Mouse (Mus musculus): ENCODE measurements around the gene Cops7a. TPM values are rescaled to one million over a fixed set of nuclear protein-coding genes. Genes with fewer than 3 reads are reported as not detected.

Gene Cops7a
- polyA plus RNA-seq, 1 experiment from 2014 or later = 112 TPM

- no peaks in the 10 kb centered on the region for H3K27me3 ChIP-seq (ENCODE audit: control insufficient read depth, insufficient read depth, low read length)
- DNase-seq (ENCODE audit: low spot score, missing footprints) (peak; percentile 86), ATAC-seq (ENCODE audit: low FRiP score) (no peak)
- no peak overlapping the region for H3K4me3 ChIP-seq (ENCODE audit: low read depth, low read length)
- 96% methylated on average over 7 of the region's 7 CpGs for WGBS
- H3K4me2 ChIP-seq = peak overlapping the region; percentile 91; the same call in 1 of the 2 replicates
- no peak overlapping the region for H3K9ac ChIP-seq (ENCODE audit: low read length)
- H3K9me3 ChIP-seq (ENCODE audit: control insufficient read depth, low read length) = peaks cover 2% of the 10 kb centered on the region; the same call in 1 of the 2 replicates
- H3K4me1 ChIP-seq (ENCODE audit: control insufficient read depth, insufficient read depth, low read length) = peaks cover 10% of the 10 kb centered on the region
- peaks cover 2% of the 10 kb centered on the region; the same call in 1 of the 2 replicates for H3K36me3 ChIP-seq (ENCODE audit: control insufficient read depth, insufficient read depth, low read length)
- H3K27ac ChIP-seq (ENCODE audit: low read depth, low read length) = no peak overlapping the region
Observed at GRCm38 (mm10) chr6:124966466-124967118, 1.3 kb upstream of the Cops7a start.

- 13% methylated on average over 15 of the region's 15 CpGs for WGBS
Observed at GRCm38 (mm10) chr6:124965747-124966146, 409 bp upstream of the Cops7a start.

GRCm38 (mm10) chr6:124964638-124965037 lies 700 bp downstream of the Cops7a start:
- H3K9me3 ChIP-seq (ENCODE audit: control insufficient read depth, low read length) = peaks cover 2% of the 10 kb centered on the region; the same call in 1 of the 2 replicates
- peak overlapping the region; percentile 84 for H3K4me3 ChIP-seq (ENCODE audit: low read depth, low read length)
- peak; percentile 22 for ATAC-seq (ENCODE audit: low FRiP score)
- peaks cover 10% of the 10 kb centered on the region for H3K4me1 ChIP-seq (ENCODE audit: control insufficient read depth, insufficient read depth, low read length)
- peak overlapping the region; percentile 91 for H3K4me2 ChIP-seq
- peak overlapping the region; percentile 96 for H3K9ac ChIP-seq (ENCODE audit: low read length)
- WGBS = 45% methylated on average over 16 of the region's 16 CpGs
- peaks cover 7% of the 10 kb centered on the region; the same call in 1 of the 2 replicates for H3K36me3 ChIP-seq (ENCODE audit: control insufficient read depth, insufficient read depth, low read length)
- no peak for DNase-seq (ENCODE audit: low spot score, missing footprints)
- H3K27ac ChIP-seq (ENCODE audit: low read depth, low read length) = no peak overlapping the region
- H3K27me3 ChIP-seq (ENCODE audit: control insufficient read depth, insufficient read depth, low read length) = no peaks in the 10 kb centered on the region

More at GRCm38 (mm10) chr6:124965747-124966146, 409 bp upstream of the Cops7a start:
- DNase-seq (ENCODE audit: low spot score, missing footprints) (no peak), ATAC-seq (ENCODE audit: low FRiP score) (no peak)
- peak overlapping the region; percentile 91 for H3K4me2 ChIP-seq
- peak overlapping the region; percentile 75 for H3K27ac ChIP-seq (ENCODE audit: low read depth, low read length)
- H3K36me3 ChIP-seq (ENCODE audit: control insufficient read depth, insufficient read depth, low read length) = peaks cover 5% of the 10 kb centered on the region; the same call in 1 of the 2 replicates
- peaks cover 10% of the 10 kb centered on the region for H3K4me1 ChIP-seq (ENCODE audit: control insufficient read depth, insufficient read depth, low read length)
- no peaks in the 10 kb centered on the region for H3K27me3 ChIP-seq (ENCODE audit: control insufficient read depth, insufficient read depth, low read length)
- H3K9me3 ChIP-seq (ENCODE audit: control insufficient read depth, low read length) = peaks cover 2% of the 10 kb centered on the region; the same call in 1 of the 2 replicates
- H3K9ac ChIP-seq (ENCODE audit: low read length) = peak overlapping the region; percentile 96
- H3K4me3 ChIP-seq (ENCODE audit: low read depth, low read length) = peak overlapping the region; percentile 84

- Histone ChIP-seq H3K4me3 (ENCODE audit: low read depth, low read length) (no peak overlapping the region), H3K27me3 (ENCODE audit: control insufficient read depth, insufficient read depth, low read length) (no peaks in the 10 kb centered on the region), H3K9ac (ENCODE audit: low read length) (no peak overlapping the region), H3K36me3 (ENCODE audit: control insufficient read depth, insufficient read depth, low read length) (peaks cover 15% of the 10 kb centered on the region), H3K4me2 (no peak overlapping the region), H3K27ac (ENCODE audit: low read depth, low read length) (no peak overlapping the region), H3K9me3 (ENCODE audit: control insufficient read depth, low read length) (no peaks in the 10 kb centered on the region), H3K4me1 (ENCODE audit: control insufficient read depth, insufficient read depth, low read length) (peaks cover 9% of the 10 kb centered on the region)
- no peak for DNase-seq (ENCODE audit: low spot score, missing footprints)
- no peak for ATAC-seq (ENCODE audit: low FRiP score)
- 94% methylated on average over 12 of the region's 12 CpGs for WGBS
Observed at GRCm38 (mm10) chr6:124961021-124961420, 4.3 kb downstream of the Cops7a start.

GRCm38 (mm10) chr6:124959960-124960359 lies 5.4 kb downstream of the Cops7a start:
- no peak overlapping the region for H3K4me3 ChIP-seq (ENCODE audit: low read depth, low read length)
- 93% methylated on average over 13 of the region's 13 CpGs for WGBS
- H3K4me1 ChIP-seq (ENCODE audit: control insufficient read depth, insufficient read depth, low read length) = peaks cover 8% of the 10 kb centered on the region
- ATAC-seq (ENCODE audit: low FRiP score) (no peak), DNase-seq (ENCODE audit: low spot score, missing footprints) (no peak)
- no peak overlapping the region for H3K4me2 ChIP-seq
- H3K27ac ChIP-seq (ENCODE audit: low read depth, low read length) = no peak overlapping the region
- peaks cover 15% of the 10 kb centered on the region for H3K36me3 ChIP-seq (ENCODE audit: control insufficient read depth, insufficient read depth, low read length)
- H3K9me3 ChIP-seq (ENCODE audit: control insufficient read depth, low read length) = no peaks in the 10 kb centered on the region
- H3K27me3 ChIP-seq (ENCODE audit: control insufficient read depth, insufficient read depth, low read length) = no peaks in the 10 kb centered on the region
- no peak overlapping the region for H3K9ac ChIP-seq (ENCODE audit: low read length)

GRCm38 (mm10) chr6:124958127-124958526 lies 7.2 kb downstream of the Cops7a start:
- Histone ChIP-seq H3K9ac (ENCODE audit: low read length) (no peak overlapping the region), H3K4me3 (ENCODE audit: low read depth, low read length) (no peak overlapping the region), H3K27ac (ENCODE audit: low read depth, low read length) (no peak overlapping the region), H3K36me3 (ENCODE audit: control insufficient read depth, insufficient read depth, low read length) (peaks cover 15% of the 10 kb centered on the region), H3K4me1 (ENCODE audit: control insufficient read depth, insufficient read depth, low read length) (no peaks in the 10 kb centered on the region), H3K9me3 (ENCODE audit: control insufficient read depth, low read length) (no peaks in the 10 kb centered on the region), H3K27me3 (ENCODE audit: control insufficient read depth, insufficient read depth, low read length) (no peaks in the 10 kb centered on the region), H3K4me2 (no peak overlapping the region)
- DNase-seq (ENCODE audit: low spot score, missing footprints) (no peak), ATAC-seq (ENCODE audit: low FRiP score) (no peak)
- WGBS = 78% methylated on average over 3 of the region's 3 CpGs

GRCm38 (mm10) chr6:124955212-124955611 lies 10.1 kb downstream of the Cops7a start:
- H3K36me3 ChIP-seq (ENCODE audit: control insufficient read depth, insufficient read depth, low read length) = peaks cover 9% of the 10 kb centered on the region
- H3K27ac ChIP-seq (ENCODE audit: low read depth, low read length) = no peak overlapping the region
- no peaks in the 10 kb centered on the region for H3K27me3 ChIP-seq (ENCODE audit: control insufficient read depth, insufficient read depth, low read length)
- H3K9ac ChIP-seq (ENCODE audit: low read length) = no peak overlapping the region
- DNase-seq (ENCODE audit: low spot score, missing footprints) (no peak), ATAC-seq (ENCODE audit: low FRiP score) (no peak)
- H3K4me2 ChIP-seq = no peak overlapping the region
- H3K4me3 ChIP-seq (ENCODE audit: low read depth, low read length) = no peak overlapping the region
- no peaks in the 10 kb centered on the region for H3K4me1 ChIP-seq (ENCODE audit: control insufficient read depth, insufficient read depth, low read length)
- H3K9me3 ChIP-seq (ENCODE audit: control insufficient read depth, low read length) = no peaks in the 10 kb centered on the region
- 98% methylated on average over 4 of the region's 4 CpGs for WGBS

- peaks cover 7% of the 10 kb centered on the region for H3K36me3 ChIP-seq (ENCODE audit: control insufficient read depth, insufficient read depth, low read length)
- no peaks in the 10 kb centered on the region for H3K27me3 ChIP-seq (ENCODE audit: control insufficient read depth, insufficient read depth, low read length)
- no peak overlapping the region for H3K4me2 ChIP-seq
- no peak for DNase-seq (ENCODE audit: low spot score, missing footprints)
- no peak overlapping the region for H3K4me3 ChIP-seq (ENCODE audit: low read depth, low read length)
- WGBS = 88% methylated on average over 2 of the region's 2 CpGs
- no peaks in the 10 kb centered on the region for H3K9me3 ChIP-seq (ENCODE audit: control insufficient read depth, low read length)
- no peak for ATAC-seq (ENCODE audit: low FRiP score)
- no peak overlapping the region for H3K27ac ChIP-seq (ENCODE audit: low read depth, low read length)
- H3K9ac ChIP-seq (ENCODE audit: low read length) = no peak overlapping the region
- H3K4me1 ChIP-seq (ENCODE audit: control insufficient read depth, insufficient read depth, low read length) = no peaks in the 10 kb centered on the region
Observed at GRCm38 (mm10) chr6:124953991-124954715, 11.2 kb downstream of the Cops7a start.

GRCm38 (mm10) chr6:124943526-124943925 lies 21.8 kb downstream of the Cops7a start:
- no peak overlapping the region for H3K27ac ChIP-seq (ENCODE audit: low read depth, low read length)
- H3K9me3 ChIP-seq (ENCODE audit: control insufficient read depth, low read length) = no peaks in the 10 kb centered on the region
- ATAC-seq (ENCODE audit: low FRiP score) (no peak), DNase-seq (ENCODE audit: low spot score, missing footprints) (no peak)
- H3K9ac ChIP-seq (ENCODE audit: low read length) = no peak overlapping the region
- no peaks in the 10 kb centered on the region for H3K4me1 ChIP-seq (ENCODE audit: control insufficient read depth, insufficient read depth, low read length)
- H3K36me3 ChIP-seq (ENCODE audit: control insufficient read depth, insufficient read depth, low read length) = no peaks in the 10 kb centered on the region
- WGBS = 91% methylated on average over 3 of the region's 3 CpGs
- no peak overlapping the region for H3K4me3 ChIP-seq (ENCODE audit: low read depth, low read length)
- H3K4me2 ChIP-seq = no peak overlapping the region
- H3K27me3 ChIP-seq (ENCODE audit: control insufficient read depth, insufficient read depth, low read length) = no peaks in the 10 kb centered on the region

Measured in midbrain, embryonic 11.5 days (tissue).